Mouse (Mus musculus) inflammation-experienced regulatory T-cells, adult 6 months (primary cell): Measurements from ENCODE around the gene Eif2b2. TPM values are rescaled to one million over a fixed set of nuclear protein-coding genes. Genes with fewer than 3 reads are reported as not detected.

ENCODE experiments used
- ATAC-seq: one replicate; pipeline ENCODE4 v1.8.0; 2017
- polyA plus RNA-seq, 3 experiments: library from polyadenylated mRNA; unstranded; fragments of 100-300 nt; shearing (Covaris generic); gene quantifications; one replicate each; pipeline ENCODE4 v1.2.1; 2017

Gene Eif2b2
- polyA plus RNA-seq, 3 experiments from 2014 or later: 66.0 to 86.7 (median 71.7) TPM

GRCm38 (mm10) chr12:85257008-85257639 is 37.8 kb downstream of the Eif2b2 start:
- ATAC-seq: peak; percentile 65

GRCm38 (mm10) chr12:85262489-85262888 is 43.2 kb downstream of the Eif2b2 start:
- ATAC-seq: no peak

GRCm38 (mm10) chr12:85263190-85263589 is 43.9 kb downstream of the Eif2b2 start:
- ATAC-seq: no peak

- no peak for ATAC-seq
Measured at GRCm38 (mm10) chr12:85264531-85264930, 45.2 kb downstream of the Eif2b2 start.

- ATAC-seq: no peak
Measured at GRCm38 (mm10) chr12:85264940-85265339, 45.7 kb downstream of the Eif2b2 start.

GRCm38 (mm10) chr12:85266248-85266647 is 47.0 kb downstream of the Eif2b2 start:
- ATAC-seq: no peak

DNA sequence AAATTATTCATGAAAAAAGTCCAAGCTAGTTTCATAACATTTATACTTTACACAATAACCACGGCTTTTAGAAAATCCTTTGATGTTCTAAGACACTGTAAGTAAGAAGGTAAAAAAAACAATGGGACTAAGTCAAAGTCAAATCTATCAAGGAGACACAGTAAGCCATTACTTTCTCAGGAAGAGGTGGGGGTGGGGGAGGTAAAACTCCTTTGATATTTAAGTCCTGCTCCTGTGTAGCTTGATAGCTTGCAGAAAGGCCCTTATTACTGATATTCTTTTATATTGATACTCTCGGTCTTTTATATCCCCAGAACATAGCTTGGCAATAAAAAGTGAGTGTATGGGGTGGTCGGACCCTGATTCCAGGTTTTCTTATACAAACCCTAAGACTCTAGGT is 50.5 kb downstream of the Eif2b2 start:
- no peak for ATAC-seq

DNA sequence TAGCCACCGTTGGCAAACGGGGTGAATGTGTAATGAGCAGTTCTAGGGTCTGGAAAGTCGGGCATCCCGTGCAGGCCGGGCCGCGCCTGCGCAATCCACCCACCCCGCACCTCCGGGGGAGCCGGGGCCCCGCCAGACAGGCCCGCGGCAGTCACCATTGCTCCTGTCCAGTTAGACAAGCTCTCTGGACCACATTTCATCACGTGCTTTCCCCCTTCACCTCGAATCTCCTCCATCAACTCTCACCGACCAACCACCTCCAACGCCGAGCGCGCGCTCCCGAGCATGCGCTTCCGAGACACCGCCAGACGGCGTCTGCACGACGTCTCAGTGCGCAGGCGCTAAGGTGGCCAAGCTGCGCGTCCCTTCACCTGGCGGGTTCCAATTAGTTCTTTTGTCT is 51.0 kb downstream of the Eif2b2 start, which contains the start of gene Mlh3:
TSS of gene Mlh3 (minus strand) at position 281 of the 400 bp plus-strand sequence.
- peak; percentile 89 for ATAC-seq

GRCm38 (mm10) chr12:85271132-85271842 is 52.0 kb downstream of the Eif2b2 start:
- no peak for ATAC-seq

GRCm38 (mm10) chr12:85271843-85272206 is 52.5 kb downstream of the Eif2b2 start:
- no peak for ATAC-seq

GRCm38 (mm10) chr12:85273508-85273907 is 54.2 kb downstream of the Eif2b2 start:
- ATAC-seq: no peak

Other genes starting within 250 kb of the Eif2b2 start
- gene Fcf1, start 248.6 kb upstream of the Eif2b2 start, polyA plus RNA-seq: 100 to 1,000 TPM; 194 to 216 (median 195) TPM
- 10 to 100 TPM; 21.6 to 31.4 (median 28.6) TPM for gene Arel1, start 248.6 kb upstream of the Eif2b2 start, polyA plus RNA-seq
- gene Ylpm1, start 223.2 kb upstream of the Eif2b2 start, polyA plus RNA-seq: 10 to 100 TPM; 23.6 to 44.3 (median 36.1) TPM
- gene Prox2, start 108.7 kb upstream of the Eif2b2 start, polyA plus RNA-seq: 1 to 10 TPM; 2.1 to 4.4 (median 2.7) TPM
- gene Dlst, start 108.6 kb upstream of the Eif2b2 start, polyA plus RNA-seq: 10 to 100 TPM; 55.1 to 69.3 (median 63.1) TPM
- gene Rps6kl1, start 68.2 kb upstream of the Eif2b2 start, polyA plus RNA-seq: 1 to 10 TPM in 1 of 3 experiments, under 1 TPM in 2; 0.45 to 1.6 (median 0.72) TPM
- not detected for gene Pgf, start 41.7 kb upstream of the Eif2b2 start, polyA plus RNA-seq
- gene Mlh3, start 51.1 kb downstream of the Eif2b2 start, polyA plus RNA-seq: 10 to 100 TPM in 2 of 3 experiments, 1 to 10 TPM in 1; 6.4 to 12.6 (median 11.9) TPM
- 10 to 100 TPM; 43.3 to 63.7 (median 54.8) TPM for gene Acyp1, start 69.0 kb downstream of the Eif2b2 start, polyA plus RNA-seq
- under 1 TPM; 0.21 to 0.54 (median 0.24) TPM for gene Zc2hc1c, start 69.1 kb downstream of the Eif2b2 start, polyA plus RNA-seq
- 10 to 100 TPM in 2 of 3 experiments, 1 to 10 TPM in 1; 9.7 to 13.6 (median 10.8) TPM for gene Nek9, start 119.9 kb downstream of the Eif2b2 start, polyA plus RNA-seq
- 100 to 1,000 TPM; 186 to 239 (median 213) TPM for gene Tmed10, start 155.4 kb downstream of the Eif2b2 start, polyA plus RNA-seq